Mouse (Mus musculus) spleen, adult 2 months (tissue): Measurements from ENCODE around the gene Gm9945.

ENCODE experiments used
- CTCF ChIP-seq: fragments of 200-500 bp; IDR thresholded peaks from 2 replicates; pipeline ENCODE4 v1.5.1; 2011; ENCODE audit warnings: mild to moderate bottlenecking, inconsistent platforms; ENCODE audit not compliant: insufficient read depth, insufficient read length, insufficient replicate concordance; ENCODE audit errors: extremely low read depth
- POLR2A ChIP-seq: fragments of 200-500 bp; IDR thresholded peaks from 2 replicates; pipeline ENCODE4 v1.6.1; 2011; ENCODE audit warnings: low read depth, low read length, inconsistent platforms

DNA sequence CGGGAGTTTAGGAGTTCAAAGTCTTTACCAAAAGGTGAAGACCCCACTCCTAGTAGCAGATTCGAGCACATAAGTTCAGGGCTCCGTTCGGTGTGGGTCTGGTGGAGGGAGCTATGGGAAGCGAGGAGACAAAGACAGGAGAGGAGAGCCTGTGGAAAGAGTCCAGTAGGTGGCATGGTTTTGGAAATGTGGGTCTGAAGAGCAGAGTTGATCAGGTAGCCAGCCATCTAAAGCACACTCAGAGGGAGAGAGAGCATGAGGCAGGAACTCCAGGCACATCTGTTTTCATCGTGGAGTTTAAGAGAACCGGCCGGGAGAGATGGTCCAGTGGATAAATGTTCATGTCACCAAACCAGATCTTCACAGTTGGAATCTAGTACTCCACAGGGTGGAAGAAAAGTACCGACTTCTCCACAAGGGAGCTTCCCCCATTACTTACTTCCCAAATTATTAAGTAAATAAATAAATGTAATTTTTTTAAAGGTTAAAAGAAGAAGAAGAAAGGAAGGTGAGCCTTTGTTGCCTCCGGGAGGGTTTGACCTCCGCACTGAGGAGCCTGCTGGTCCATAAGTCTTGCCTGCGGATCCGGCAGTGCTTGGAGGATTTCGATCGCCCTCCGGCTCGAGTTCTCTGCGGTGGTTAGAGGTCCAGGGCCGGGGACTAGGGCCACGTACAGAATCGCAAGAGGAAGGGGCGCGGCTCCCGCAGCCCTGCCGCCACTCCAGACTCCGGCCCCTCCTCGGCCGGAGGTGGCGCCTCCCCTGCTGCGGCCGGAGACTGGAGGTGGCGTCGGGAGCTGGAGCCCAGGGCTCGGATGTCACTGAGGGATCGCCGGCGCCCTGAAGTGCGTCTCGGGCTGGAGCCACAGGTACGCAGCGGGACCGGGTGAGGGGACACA lies 23.2 kb upstream of the Gm9945 start, which contains the start of the genes Gm10447 and Shroom1:
- no peak for TF ChIP-seq CTCF
- TF ChIP-seq POLR2A = no peak
